Mouse (Mus musculus) inflammation-experienced regulatory T-cells, adult 6 months (primary cell): Measurements from ENCODE around the gene Hoxd4. TPM values are rescaled to one million over a fixed set of nuclear protein-coding genes. Genes with fewer than 3 reads are reported as not detected.

Experiments
- ATAC-seq: one replicate; pipeline ENCODE4 v1.8.0; 2017
- polyA plus RNA-seq, 3 experiments: library from polyadenylated mRNA; unstranded; fragments of 100-300 nt; shearing (Covaris generic); gene quantifications; one replicate each; pipeline ENCODE4 v1.2.1; 2017

The Hoxd4 gene
- polyA plus RNA-seq, 3 experiments from 2014 or later: not detected

DNA sequence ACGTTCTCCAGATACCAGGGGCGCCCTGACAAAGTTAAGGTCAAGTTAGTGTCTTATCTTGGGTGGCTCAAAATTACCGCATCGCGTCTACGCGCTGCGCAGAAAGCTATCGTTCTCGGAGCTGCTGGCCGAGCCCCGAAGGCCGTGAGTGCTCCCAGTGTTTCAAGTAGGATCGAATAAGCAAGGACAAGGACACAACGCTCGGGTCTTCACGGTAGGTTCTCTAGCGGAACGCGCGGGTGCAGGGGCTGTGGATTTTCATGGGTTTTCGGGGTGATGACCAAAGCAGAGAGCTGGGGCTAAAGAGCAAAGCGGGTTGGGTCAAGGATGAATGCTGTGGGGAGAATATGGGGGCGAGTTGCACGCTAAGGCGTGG lies 32.1 kb upstream of the Hoxd4 start:
- no peak for ATAC-seq

DNA sequence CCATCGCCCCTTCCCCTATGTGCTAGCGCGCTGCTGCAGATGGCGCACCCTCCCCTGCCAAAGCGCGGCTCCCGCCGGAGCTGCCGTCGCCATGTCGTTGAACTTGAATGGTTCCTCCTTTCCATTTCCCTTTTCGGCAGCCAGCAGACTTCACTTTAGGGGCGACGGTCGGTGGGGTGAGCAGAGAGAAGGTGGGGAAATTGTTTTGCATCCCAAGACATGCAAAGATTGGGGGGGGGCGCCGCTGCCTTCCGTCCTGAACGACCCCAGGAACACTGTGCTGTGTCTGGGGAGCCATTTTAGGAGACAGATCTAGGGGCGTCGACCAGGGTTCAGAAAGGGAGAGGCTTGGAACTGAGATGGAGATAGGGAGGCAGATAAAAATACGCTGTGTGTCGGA lies 31.7 kb upstream of the Hoxd4 start:
- no peak for ATAC-seq

DNA sequence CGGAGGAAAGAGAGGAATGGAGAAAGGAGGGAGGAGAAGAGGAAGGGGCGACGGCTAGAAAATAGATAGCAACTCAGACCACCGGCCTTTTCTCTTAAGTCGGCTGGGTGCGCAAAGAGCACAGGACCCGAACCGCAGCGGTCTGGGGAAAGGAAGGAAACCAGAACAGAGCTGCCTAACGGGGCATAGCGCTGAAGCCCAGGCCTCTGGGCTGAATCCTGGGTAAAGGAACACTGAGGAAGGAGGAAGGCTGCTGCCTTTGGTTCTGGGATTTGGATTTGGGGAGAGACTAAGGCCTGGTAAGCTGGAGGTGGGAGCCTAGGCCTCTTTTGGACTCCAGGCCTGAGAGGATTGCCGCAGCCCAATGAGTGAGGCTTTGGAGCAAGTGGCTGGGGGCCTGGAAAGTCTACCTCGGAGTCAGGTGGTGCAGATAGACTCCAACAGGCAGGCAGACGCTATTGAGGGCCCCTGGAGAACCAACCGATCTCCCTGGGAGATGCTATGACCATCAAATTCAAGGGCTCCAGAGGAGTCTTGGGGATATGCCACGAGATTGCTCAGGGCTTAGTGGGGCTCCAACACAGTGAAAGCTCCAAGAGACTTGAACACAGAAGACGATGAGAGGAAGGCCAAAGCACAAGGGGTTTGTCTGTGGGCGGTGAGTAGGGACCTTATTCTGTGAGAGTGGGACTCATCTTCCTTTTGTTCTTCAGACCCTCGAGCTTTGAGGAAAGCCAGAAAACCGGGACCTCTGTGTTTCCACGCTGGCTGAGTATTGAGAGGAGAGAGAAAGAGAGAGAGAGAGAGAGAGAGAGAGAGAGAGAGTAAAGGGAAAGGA lies 30.9 kb upstream of the Hoxd4 start:
- ATAC-seq: no peak

DNA sequence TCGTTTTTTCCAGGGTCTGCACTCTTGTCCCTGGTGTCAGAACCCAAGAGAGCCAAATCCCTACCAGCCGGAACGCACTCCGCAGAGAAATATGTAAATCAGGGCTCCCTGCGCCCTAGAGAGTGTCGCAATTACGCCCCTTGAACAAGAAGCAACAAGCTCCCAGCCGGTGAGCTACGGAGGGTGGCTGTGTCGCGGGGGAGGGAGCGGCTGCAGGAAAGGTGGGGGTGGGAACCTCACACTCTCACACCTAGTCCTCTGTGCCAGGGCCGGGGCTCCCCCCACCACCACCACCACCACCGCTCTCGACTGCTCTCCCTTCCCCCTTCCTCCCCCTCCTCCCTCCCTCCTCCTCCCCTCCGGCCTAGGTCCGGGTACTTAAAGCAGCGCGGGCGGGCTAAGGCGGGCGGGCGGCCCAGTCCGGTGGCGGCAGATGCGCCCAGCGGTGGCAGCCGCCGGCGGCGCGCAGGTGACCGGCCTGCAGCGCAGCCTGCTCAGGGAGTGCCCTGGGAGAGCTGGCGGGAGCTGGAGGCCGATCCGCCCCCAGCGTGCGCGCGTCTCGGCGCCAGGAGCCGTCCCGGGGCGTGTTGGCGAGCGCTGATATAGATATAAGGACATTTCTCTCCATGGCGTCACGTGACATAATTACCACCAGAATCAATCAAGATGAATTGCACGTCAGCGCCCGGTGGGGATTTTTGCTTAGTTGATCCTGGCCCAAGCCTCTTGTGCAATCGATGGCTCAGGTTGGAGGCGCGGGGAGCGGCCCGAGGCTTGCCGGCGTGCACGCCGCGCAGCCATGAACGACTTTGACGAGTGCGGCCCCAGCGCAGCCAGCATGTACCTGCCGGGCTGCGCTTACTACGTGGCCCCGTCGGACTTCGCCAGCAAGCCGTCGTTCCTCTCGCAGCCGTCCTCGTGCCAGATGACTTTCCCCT lies 29.9 kb upstream of the Hoxd4 start:
- no peak for ATAC-seq

DNA sequence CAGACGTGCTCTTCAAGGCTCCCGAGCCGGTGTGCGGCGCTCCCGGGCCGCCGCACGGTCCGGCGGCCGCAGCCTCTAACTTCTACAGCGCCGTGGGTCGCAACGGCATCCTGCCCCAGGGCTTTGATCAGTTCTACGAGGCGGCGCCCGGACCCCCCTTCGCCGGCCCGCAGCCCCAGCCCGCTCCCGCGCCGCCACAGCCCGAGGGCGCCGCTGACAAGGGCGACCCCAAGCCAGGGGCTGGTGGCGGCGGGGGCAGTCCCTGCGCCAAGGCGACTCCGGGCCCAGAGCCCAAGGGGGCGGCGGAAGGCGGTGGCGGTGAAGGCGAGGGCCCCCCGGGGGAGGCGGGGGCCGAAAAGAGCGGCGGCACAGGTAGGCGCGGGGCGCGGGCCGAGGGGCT lies 28.9 kb upstream of the Hoxd4 start:
- no peak for ATAC-seq

DNA sequence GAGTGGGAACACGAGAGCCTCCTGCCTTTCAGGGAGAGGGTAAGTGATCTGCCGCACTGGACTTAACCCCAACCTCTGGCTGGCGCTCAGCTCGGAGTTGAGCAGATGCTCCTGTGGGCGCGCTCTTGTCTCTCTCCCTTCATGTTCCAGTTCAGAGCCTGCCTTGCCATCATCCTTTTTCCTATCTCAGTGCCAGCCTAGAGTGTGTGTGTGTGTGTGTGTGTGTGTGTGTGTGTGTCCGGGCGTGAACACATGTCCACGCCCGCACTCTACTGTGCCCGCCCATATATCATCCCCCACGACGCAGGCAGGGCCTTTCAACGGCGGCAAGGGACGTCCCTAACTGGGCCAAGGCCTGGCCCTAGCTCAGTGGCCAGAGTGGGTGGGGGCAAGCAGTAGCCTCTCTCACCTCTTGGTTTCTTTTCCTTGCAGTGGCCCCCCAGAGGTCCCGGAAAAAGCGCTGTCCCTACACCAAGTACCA lies 28.2 kb upstream of the Hoxd4 start:
- ATAC-seq: no peak

DNA sequence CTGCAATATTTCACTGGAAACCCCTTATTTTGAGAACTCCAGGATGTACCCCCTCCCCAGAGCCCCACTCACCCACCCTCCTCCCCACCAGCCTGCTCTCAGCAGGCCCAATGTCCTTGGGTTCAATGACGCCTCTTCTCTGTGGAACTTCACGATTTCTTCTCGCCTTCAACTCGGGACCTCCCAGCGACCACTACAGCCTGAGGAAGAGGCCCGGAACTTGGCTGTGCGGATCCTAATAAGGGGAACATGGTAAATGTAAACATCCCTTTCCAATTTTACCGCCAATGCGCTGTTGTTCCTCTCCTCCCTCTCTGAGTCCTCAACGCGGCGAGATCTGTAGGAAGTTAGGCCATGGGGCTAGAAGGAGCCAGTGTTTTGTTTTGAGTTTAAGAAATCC lies 27.6 kb upstream of the Hoxd4 start:
- ATAC-seq: no peak

DNA sequence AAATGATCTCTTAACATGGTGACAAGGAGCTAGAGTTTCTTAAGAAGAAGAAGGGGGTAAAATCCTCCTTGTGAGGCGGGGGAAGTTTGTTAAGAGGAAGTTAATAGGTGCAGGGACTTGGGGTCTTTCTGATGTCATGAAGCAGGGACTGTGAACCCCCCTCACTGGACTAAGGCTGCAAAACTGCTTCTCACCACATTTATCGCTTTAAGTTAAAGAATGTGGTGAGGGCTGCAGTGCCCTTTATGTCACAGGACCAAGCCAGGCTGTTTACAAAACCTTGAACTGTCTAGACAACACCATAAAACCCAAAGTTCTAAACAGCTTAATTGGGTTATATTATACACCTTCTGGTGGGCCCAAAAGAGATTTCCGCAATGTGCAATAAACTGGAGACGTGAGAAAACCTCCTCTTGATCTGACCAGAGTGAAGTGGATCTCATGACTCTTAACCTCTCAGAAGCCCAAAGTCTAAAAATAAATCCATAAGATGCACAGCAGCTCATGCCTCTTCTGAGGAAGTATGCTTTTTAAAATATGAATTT lies 26.6 kb upstream of the Hoxd4 start:
- no peak for ATAC-seq

DNA sequence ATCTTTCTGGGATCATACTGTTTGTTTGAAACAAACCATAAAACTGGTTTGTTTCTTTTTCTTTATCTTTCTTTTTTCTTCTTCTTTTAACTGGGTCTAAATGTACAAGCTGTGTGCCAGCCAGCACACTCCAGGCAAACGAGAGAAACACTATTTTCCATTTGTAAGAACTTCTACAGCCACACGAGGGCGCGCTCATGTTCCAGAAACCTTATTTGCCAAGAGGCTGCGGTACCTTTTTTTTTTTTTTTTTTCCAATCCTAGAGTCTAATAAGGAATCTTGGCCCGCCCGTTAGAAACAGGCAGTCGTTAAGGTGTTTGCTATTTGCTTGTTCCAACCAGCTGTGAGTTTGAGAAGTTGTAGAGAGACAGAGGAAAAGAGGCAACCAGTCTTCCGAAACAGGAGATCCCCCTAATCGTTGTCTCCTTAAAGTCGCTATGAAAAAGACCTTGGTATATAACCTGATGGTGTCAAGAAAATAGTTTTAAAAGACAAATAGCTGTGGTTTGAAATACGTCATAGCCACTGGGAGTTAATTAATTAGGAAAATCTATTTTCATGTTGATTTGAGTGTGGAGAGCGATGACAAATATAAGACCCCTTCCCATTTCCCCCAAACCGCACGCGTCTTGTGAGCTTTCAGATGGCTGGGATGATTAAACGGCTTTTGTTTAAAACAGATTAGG lies 25.3 kb upstream of the Hoxd4 start:
- peak; percentile 42 for ATAC-seq

DNA sequence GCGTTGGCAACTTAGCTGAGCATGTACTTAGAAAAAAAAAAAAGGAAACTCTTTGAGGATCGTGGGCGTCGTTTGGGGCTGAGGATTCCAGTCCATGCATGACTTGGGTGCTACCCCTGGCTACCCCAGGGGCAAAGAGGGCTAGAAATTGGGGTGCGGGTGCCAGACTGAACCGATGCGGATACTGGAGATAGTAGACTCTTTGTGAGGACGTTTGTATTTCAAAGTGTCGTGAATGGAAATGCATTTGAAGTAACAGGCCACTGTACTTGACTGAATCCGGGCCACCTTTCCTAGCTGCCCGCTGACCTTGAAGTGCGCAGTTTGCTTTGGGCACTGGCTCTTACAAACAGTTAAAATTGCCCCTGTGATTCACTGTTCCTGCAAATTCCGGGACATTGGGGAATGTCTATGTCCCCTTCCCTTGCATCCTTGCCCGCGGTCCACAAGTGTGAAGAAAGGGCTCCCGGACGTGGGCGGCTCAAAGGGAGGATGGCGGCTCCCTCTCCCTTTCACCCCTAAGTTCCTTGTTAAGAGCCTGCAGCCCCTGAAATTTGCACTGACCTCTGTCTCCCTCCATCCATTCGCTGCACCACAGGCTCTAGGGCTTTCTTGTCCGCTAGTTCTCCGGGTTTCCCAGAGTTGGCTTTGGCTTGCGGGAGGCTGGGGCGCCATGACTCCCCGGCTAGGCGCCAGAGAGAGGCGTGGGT lies 24.6 kb upstream of the Hoxd4 start:
- ATAC-seq: no peak

DNA sequence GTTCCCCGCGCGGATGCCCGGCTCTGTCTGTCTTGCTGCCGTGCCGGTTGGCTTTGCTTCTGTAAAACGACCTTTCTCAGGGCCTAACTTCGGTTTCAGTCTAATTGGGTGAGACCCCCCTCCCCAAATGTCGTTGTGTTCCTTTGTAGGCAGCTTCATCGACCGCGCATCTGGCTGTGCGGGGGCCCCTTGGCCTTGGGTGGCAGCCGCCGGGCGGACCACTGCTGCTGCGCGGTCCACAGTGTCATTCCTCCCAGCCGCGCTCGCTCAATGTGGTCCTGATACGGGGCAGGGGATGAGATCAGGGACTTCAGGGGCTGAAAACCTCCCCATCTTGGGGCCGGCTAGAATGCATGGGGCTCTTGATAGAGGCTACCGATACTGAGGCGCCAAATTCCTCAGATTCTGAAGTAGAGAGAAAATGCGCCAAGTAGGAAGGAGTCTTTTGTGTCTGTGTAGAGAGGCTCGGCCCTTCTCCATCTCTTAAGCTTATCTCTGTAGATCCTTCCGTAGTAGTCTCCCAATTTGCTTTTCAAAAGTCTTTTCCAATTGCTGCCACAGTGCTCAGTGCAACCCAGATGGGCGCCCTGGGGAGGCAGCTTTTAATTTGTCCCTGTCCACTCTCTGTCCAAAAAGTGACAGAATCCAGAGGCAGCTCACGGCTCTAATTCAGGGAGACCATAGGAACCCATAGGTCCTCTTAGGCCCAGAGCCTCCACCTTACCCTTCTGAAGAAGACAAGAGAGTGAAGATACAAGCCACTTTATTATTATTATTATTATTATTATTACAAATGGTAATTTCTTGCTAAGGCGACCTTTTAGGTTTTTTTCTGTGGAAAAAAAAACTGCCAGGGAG lies 23.8 kb upstream of the Hoxd4 start:
- ATAC-seq: no peak

DNA sequence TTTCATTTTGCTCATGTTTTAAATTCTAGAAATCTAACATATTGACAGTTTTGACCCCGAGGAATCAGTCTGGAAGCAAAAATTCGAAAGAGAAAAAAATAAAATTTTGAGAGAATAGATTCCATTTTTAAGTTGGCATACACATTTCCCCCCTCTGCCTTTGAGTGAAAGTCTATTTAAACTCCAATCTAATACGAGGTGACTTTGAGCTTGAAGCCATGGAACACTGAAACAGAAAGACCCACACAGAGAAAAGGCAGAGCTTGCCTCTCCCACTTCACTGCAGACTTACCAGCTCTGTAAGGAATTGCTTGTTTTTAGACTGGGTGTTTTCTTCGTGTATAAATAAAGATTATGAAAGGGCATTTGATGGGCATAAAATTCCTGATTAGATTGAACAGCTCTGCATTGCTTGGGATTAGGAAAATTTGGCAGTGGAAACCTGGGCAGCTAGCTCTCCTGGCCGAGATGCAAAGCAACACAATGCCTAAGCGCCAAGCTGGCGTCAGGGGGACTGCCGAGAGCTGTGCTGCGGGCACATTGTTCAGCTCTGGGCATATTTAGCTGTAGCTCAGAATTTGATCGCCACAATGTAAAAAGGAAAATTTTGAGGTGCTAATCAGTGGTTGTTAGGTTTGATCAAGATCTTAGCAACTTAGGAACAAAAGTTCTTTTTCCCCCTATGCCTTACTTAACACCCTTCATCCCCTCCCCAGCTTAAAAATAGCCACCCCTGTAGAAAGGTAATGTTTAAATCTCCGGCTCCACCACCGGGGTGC lies 22.7 kb upstream of the Hoxd4 start:
- no peak for ATAC-seq

DNA sequence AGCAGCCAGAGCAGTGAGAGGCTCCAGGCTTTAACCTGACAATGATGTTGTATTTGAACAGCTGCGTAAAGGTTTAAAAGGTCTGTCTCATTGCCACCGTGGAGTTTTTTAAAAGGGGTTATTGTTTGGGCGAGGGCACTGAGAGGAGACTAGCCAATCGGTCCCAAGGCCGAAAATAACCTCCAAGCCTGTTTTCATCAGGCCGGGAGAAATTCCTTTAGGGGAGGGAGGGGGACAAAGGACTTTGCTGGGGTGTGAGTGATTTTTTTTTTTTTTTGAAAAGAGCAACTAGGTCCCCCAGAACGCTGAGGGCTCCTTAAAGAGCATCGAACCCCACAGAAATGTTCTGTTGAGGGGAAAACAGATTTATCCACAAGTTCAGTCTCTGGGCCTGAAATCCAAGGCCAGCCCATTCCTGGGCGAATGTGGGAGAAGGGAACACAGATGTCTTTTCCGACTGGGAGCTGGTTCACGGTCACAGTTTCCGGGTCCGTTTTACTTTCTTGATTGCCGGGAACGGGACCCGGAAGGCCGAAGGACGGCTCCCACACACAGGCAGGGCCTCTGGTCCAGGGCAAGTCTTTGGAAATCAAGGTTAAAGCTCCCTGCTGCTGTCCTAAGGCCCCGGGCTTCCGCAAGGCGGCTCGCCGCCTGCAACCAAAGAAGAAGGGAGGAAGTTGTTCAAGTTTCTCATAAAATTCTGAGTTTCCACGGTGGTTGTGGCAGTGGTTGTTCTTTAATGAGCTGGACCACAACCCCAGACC lies 22.0 kb upstream of the Hoxd4 start:
- no peak for ATAC-seq

DNA sequence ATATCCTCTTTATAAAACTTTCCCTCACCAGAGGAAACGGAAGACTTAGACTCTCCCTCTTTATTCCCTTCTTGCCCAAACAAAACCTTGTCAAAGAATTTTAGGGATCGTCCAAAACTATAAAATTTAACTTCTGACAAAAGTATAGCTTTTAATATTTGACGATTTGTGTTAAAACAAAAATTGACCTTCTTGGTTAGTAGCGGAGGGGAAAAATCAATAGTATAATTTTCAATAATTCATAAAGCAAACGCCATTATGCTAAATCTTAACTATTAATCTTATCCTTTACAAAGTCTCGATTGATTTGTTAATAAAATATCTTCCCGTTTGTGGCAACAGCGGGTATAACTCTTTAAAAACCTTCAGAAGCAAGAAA lies 21.4 kb upstream of the Hoxd4 start:
- ATAC-seq: no peak

DNA sequence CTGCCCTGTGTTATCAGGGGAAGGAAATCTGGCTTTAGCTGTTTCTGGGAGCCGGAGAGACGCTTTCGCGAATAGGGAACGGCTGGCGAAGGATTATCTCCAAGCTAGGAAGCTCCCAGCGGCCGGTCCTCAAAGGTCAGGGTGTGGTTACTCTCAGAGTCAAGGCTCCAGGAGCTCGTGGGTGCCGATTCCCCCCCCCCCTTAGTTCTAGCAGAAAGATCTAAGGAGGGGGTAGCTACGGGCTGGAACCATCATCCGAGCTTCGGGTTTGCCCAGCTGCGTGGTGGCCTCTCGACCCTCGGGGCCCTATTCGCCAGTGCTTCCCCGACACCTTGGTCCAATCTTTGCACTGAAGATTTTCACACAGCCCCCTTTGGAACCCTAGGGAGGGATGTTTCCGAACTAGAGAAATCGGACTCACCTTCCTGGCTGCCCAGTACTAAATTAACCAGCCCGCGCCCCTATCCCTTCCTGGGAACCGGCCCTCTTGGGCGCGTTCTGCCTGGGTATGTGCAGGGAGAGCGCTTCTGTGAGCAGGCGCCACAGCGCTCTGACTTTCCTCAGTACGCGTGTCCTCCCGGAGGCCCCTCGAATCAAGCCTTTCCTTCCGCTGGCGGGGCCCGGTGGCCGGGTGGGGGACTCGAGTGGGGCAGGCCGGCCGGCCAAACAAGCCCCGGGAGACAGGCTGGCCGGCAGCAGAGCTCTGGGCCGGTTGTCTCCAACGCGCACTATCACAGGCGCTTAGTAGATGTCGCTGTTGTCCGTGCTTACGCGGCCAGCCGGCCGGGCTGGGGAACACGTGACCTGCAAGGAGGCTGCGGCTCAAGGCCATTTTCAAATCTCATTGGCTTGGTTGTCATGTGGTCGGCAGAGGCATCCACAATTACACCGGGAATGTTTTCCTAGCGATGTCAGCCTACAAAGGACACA lies 20.4 kb upstream of the Hoxd4 start, which contains the start of gene Hoxd10:
Gene Hoxd10, plus strand, starts transcription at position 903 of the 930 bp plus-strand sequence.
- ATAC-seq: no peak

DNA sequence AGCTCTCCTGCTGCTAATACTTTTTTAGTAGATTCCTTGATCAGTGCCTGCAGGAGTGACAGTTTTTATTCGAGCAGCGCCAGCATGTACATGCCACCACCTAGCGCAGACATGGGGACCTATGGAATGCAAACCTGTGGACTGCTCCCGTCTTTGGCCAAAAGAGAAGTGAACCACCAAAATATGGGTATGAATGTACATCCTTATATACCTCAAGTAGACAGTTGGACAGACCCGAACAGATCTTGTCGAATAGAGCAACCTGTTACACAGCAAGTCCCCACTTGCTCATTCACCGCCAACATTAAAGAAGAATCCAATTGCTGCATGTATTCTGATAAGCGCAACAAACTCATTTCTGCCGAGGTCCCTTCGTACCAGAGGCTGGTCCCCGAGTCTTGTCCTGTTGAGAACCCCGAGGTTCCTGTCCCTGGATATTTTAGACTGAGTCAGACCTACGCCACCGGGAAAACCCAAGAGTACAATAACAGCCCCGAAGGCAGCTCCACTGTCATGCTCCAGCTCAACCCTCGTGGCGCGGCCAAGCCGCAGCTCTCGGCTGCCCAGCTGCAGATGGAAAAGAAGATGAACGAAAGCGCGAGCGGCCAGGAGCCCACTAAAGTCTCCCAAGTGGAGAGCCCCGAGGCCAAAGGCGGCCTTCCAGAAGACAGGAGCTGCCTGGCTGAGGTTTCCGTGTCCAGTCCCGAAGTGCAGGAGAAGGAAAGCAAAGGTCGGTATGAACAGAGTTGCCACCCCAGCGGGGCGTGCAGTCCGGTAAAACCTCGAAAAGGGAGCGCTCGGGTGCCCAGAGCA lies 19.5 kb upstream of the Hoxd4 start:
- no peak for ATAC-seq

DNA sequence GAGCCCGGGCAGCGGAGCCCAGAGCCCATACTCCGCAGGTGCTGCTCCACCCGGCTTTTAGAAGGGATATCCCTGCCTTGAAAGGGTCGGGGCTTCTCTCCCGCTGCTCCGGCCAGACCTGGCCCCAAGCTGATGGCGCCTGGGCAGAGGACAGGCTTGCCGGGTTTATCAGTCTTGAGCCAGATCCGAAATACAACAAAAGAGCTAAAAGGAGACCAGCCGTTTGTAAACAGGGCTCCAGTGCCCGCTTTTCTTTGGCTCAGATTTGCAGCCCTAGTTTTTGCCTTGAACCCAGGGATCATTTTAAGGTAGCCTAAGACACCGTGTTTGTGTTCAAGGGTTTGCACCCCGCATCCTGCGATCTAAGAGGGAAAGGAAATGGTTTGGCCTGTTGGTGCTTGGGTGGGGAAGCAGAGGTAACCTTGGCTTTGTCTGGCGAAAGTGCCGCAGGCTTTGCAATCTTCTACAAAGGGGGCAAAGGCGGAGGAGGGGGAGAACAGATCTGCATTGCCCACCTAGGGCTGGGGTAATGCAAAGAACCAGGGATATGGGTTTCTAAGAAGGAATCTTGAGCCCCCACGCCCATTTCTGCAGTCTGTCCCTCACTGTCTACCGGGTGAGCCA lies 18.8 kb upstream of the Hoxd4 start:
- ATAC-seq: no peak
